Mouse (Mus musculus) liver, adult 2 months (tissue): ENCODE measurements at regions not wholly inside any gene's neighbourhood (a gene's known extent, or its start where the extent isn't known, plus 50 kb on each side); places are given as distances from the start of the nearest gene placed in this dataset.

Experiments
- CTCF ChIP-seq: fragments of 200-500 bp; IDR thresholded peaks from 2 replicates; pipeline ENCODE4 v1.5.1; 2011; ENCODE audit warnings: low read depth, low read length, control low read depth
- POLR2A ChIP-seq: fragments of 200-500 bp; IDR thresholded peaks from 2 replicates; pipeline ENCODE4 v1.6.1; 2011; ENCODE audit warnings: low read length, control low read depth; ENCODE audit not compliant: insufficient read depth; ENCODE audit errors: extremely low read depth

DNA sequence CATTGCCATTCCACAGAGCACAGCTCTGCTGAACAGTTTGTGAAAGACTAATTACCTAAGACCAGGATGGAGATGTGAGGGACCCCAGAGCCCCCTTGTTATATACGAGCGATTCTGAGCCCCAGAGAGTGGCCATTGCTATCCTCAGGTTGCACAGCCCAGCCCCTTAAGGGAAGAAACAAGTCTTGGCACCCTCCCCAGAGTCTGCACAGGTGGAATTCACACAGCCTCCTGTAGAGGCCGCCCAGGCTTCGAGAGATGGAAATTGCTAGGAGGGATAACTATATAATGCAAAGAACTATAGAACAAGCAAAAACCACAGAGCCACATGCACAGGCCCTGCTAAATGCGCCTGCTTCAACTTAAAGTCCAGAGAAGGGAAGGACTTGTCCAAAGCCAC is 62.7 kb upstream of the Xpa start:
- no peak for TF ChIP-seq CTCF
- no peak for TF ChIP-seq POLR2A
